Mouse (Mus musculus): ENCODE measurements at regions not wholly inside any gene's neighbourhood (a gene's known extent, or its start where the extent isn't known, plus 50 kb on each side); places are given as distances from the start of the nearest gene placed in this dataset.

- no peak for DNase-seq
Observed at GRCm38 (mm10) chr8:101366722-101367121, 1418.7 kb downstream of the Cdh11 start.

GRCm38 (mm10) chr8:101350848-101351247, 1434.6 kb downstream of the Cdh11 start:
- DNase-seq = no peak

- DNase-seq = no peak
Observed at GRCm38 (mm10) chr8:101349736-101350135, 1435.7 kb downstream of the Cdh11 start.

- DNase-seq = peak; percentile 2
Observed at GRCm38 (mm10) chr8:101329290-101329689, 1456.2 kb downstream of the Cdh11 start.

- no peak for DNase-seq
Observed at GRCm38 (mm10) chr8:101328780-101329179, 1456.7 kb downstream of the Cdh11 start.

- DNase-seq = peak; percentile 12 to 15
Observed at GRCm38 (mm10) chr8:101298571-101298970, 1486.9 kb downstream of the Cdh11 start.

- DNase-seq = no peak
Observed at GRCm38 (mm10) chr8:101290031-101290430, 1495.4 kb downstream of the Cdh11 start.

GRCm38 (mm10) chr8:101242632-101243031, 1542.8 kb downstream of the Cdh11 start:
- DNase-seq = peak in 1 of 2 experiments; percentile 9

GRCm38 (mm10) chr8:101241854-101242253, 1543.6 kb downstream of the Cdh11 start:
- DNase-seq = no peak

GRCm38 (mm10) chr8:101197986-101198385, 1587.5 kb downstream of the Cdh11 start:
- no peak for DNase-seq

- peak; percentile 27 to 31 for DNase-seq
Observed at GRCm38 (mm10) chr8:101196740-101197139, 1588.7 kb downstream of the Cdh11 start.

GRCm38 (mm10) chr8:101188566-101188965, 1596.9 kb downstream of the Cdh11 start:
- DNase-seq = no peak

- DNase-seq = peak; percentile 4 to 5
Observed at GRCm38 (mm10) chr8:101154923-101155322, 1630.5 kb downstream of the Cdh11 start.
